Mouse (Mus musculus): Measurements from ENCODE around the gene Gadd45b. TPM values are rescaled to one million over a fixed set of nuclear protein-coding genes. Genes with fewer than 3 reads are reported as not detected.

Gene Gadd45b
- polyA plus RNA-seq, 1 experiment from 2014 or later = 17.1 TPM

GRCm38 (mm10) chr10:80943701-80944100, 13.8 kb downstream of the Gadd45b start:
- H3K4me3 ChIP-seq = no peak overlapping the region
- H3K9me3 ChIP-seq = no peaks in the 10 kb centered on the region
- H3K36me3 ChIP-seq = no peaks in the 10 kb centered on the region
- peaks cover 77% of the 10 kb centered on the region for H3K4me1 ChIP-seq
- 69% methylated on average over 9 of the region's 9 CpGs for WGBS
- H3K27me3 ChIP-seq (ENCODE audit: insufficient read depth, poor library complexity, severe bottlenecking) = no peaks in the 10 kb centered on the region
- H3K27ac ChIP-seq = peak overlapping the region; percentile 72
- DNase-seq (ENCODE audit: low spot score) = no peak

GRCm38 (mm10) chr10:80944231-80944630, 14.4 kb downstream of the Gadd45b start:
- no peak for DNase-seq (ENCODE audit: low spot score)
- peaks cover 77% of the 10 kb centered on the region for H3K4me1 ChIP-seq
- H3K4me3 ChIP-seq = no peak overlapping the region
- no peaks in the 10 kb centered on the region for H3K9me3 ChIP-seq
- no peak overlapping the region for H3K27ac ChIP-seq
- no peaks in the 10 kb centered on the region for H3K36me3 ChIP-seq
- WGBS = 88% methylated on average over 5 of the region's 5 CpGs
- no peaks in the 10 kb centered on the region for H3K27me3 ChIP-seq (ENCODE audit: insufficient read depth, poor library complexity, severe bottlenecking)

GRCm38 (mm10) chr10:80946684-80947437, 17.0 kb downstream of the Gadd45b start:
- H3K27ac ChIP-seq = peak overlapping the region; percentile 77
- no peaks in the 10 kb centered on the region for H3K36me3 ChIP-seq
- no peaks in the 10 kb centered on the region; the same call in 1 of the 2 replicates for H3K27me3 ChIP-seq (ENCODE audit: insufficient read depth, poor library complexity, severe bottlenecking)
- 64% methylated on average over 14 of the region's 14 CpGs for WGBS
- H3K9me3 ChIP-seq = no peaks in the 10 kb centered on the region
- DNase-seq (ENCODE audit: low spot score) = no peak
- peaks cover 70% of the 10 kb centered on the region for H3K4me1 ChIP-seq
- peak overlapping the region; percentile 4; the same call in 1 of the 2 replicates for H3K4me3 ChIP-seq

- WGBS = 23% methylated on average over 2 of the region's 2 CpGs
- H3K36me3 ChIP-seq = no peaks in the 10 kb centered on the region
- H3K27ac ChIP-seq = peak overlapping the region; percentile 77
- no peak overlapping the region for H3K4me3 ChIP-seq
- H3K27me3 ChIP-seq (ENCODE audit: insufficient read depth, poor library complexity, severe bottlenecking) = peaks cover 4% of the 10 kb centered on the region; the same call in 1 of the 2 replicates
- no peaks in the 10 kb centered on the region for H3K9me3 ChIP-seq
- DNase-seq (ENCODE audit: low spot score) = peak; percentile 78
- peaks cover 69% of the 10 kb centered on the region for H3K4me1 ChIP-seq
Observed at GRCm38 (mm10) chr10:80947802-80948201, 17.9 kb downstream of the Gadd45b start.

- Histone ChIP-seq H3K36me3 (no peaks in the 10 kb centered on the region), H3K4me1 (peaks cover 64% of the 10 kb centered on the region), H3K4me3 (no peak overlapping the region), H3K27ac (peak overlapping the region; percentile 77), H3K9me3 (no peaks in the 10 kb centered on the region), H3K27me3 (ENCODE audit: insufficient read depth, poor library complexity, severe bottlenecking) (peaks cover 8% of the 10 kb centered on the region; the same call in 1 of the 2 replicates)
- 31% methylated on average over 6 of the region's 6 CpGs for WGBS
- no peak for DNase-seq (ENCODE audit: low spot score)
Observed at GRCm38 (mm10) chr10:80948570-80948969, 18.7 kb downstream of the Gadd45b start.

GRCm38 (mm10) chr10:80949081-80949480, 19.2 kb downstream of the Gadd45b start:
- Histone ChIP-seq H3K4me3 (no peak overlapping the region), H3K9me3 (no peaks in the 10 kb centered on the region), H3K27ac (peak overlapping the region; percentile 77), H3K36me3 (no peaks in the 10 kb centered on the region), H3K4me1 (peaks cover 59% of the 10 kb centered on the region), H3K27me3 (ENCODE audit: insufficient read depth, poor library complexity, severe bottlenecking) (peaks cover 8% of the 10 kb centered on the region; the same call in 1 of the 2 replicates)
- no peak for DNase-seq (ENCODE audit: low spot score)
- WGBS = 72% methylated on average over 3 of the region's 3 CpGs

GRCm38 (mm10) chr10:80950314-80950713, 20.4 kb downstream of the Gadd45b start:
- 19% methylated on average over 5 of the region's 5 CpGs for WGBS
- no peaks in the 10 kb centered on the region for H3K9me3 ChIP-seq
- no peak for DNase-seq (ENCODE audit: low spot score)
- 0 out of 2 replicates have a peak overlapping the region, but pooled peaks have one; percentile 38 for H3K27ac ChIP-seq
- H3K4me3 ChIP-seq = no peak overlapping the region
- peaks cover 8% of the 10 kb centered on the region; the same call in 1 of the 2 replicates for H3K27me3 ChIP-seq (ENCODE audit: insufficient read depth, poor library complexity, severe bottlenecking)
- no peaks in the 10 kb centered on the region for H3K36me3 ChIP-seq
- H3K4me1 ChIP-seq = peaks cover 67% of the 10 kb centered on the region

- no peak for DNase-seq (ENCODE audit: low spot score)
- H3K36me3 ChIP-seq = no peaks in the 10 kb centered on the region
- WGBS = 73% methylated on average over 10 of the region's 10 CpGs
- no peak overlapping the region for H3K4me3 ChIP-seq
- H3K9me3 ChIP-seq = no peaks in the 10 kb centered on the region
- no peak overlapping the region for H3K27ac ChIP-seq
- H3K4me1 ChIP-seq = peaks cover 67% of the 10 kb centered on the region
- H3K27me3 ChIP-seq (ENCODE audit: insufficient read depth, poor library complexity, severe bottlenecking) = peaks cover 8% of the 10 kb centered on the region; the same call in 1 of the 2 replicates
Observed at GRCm38 (mm10) chr10:80951761-80952390, 22.0 kb downstream of the Gadd45b start.

- peak overlapping the region; percentile 44; the same call in 1 of the 2 replicates for H3K27ac ChIP-seq
- H3K4me3 ChIP-seq = no peak overlapping the region
- WGBS = 69% methylated on average over 15 of the region's 15 CpGs
Observed at GRCm38 (mm10) chr10:80952449-80952848, 22.6 kb downstream of the Gadd45b start.

GRCm38 (mm10) chr10:80954415-80954814, 24.5 kb downstream of the Gadd45b start:
- Histone ChIP-seq H3K9me3 (no peaks in the 10 kb centered on the region), H3K4me3 (no peak overlapping the region), H3K27me3 (ENCODE audit: insufficient read depth, poor library complexity, severe bottlenecking) (peaks cover 8% of the 10 kb centered on the region; the same call in 1 of the 2 replicates), H3K27ac (peak overlapping the region; percentile 73), H3K36me3 (no peaks in the 10 kb centered on the region), H3K4me1 (peaks cover 49% of the 10 kb centered on the region)
- no peak for DNase-seq (ENCODE audit: low spot score)
- WGBS = 85% methylated on average over 13 of the region's 13 CpGs

More at GRCm38 (mm10) chr10:80952449-80952848, 22.6 kb downstream of the Gadd45b start:
- DNase-seq (ENCODE audit: low spot score) = no peak
- H3K36me3 ChIP-seq = no peaks in the 10 kb centered on the region
- H3K4me1 ChIP-seq = peaks cover 64% of the 10 kb centered on the region
- peaks cover 8% of the 10 kb centered on the region; the same call in 1 of the 2 replicates for H3K27me3 ChIP-seq (ENCODE audit: insufficient read depth, poor library complexity, severe bottlenecking)
- no peaks in the 10 kb centered on the region for H3K9me3 ChIP-seq

GRCm38 (mm10) chr10:80954843-80955242, 25.0 kb downstream of the Gadd45b start:
- Histone ChIP-seq H3K9me3 (no peaks in the 10 kb centered on the region), H3K4me3 (no peak overlapping the region), H3K4me1 (peaks cover 45% of the 10 kb centered on the region), H3K27ac (peak overlapping the region; percentile 73), H3K36me3 (no peaks in the 10 kb centered on the region), H3K27me3 (ENCODE audit: insufficient read depth, poor library complexity, severe bottlenecking) (peaks cover 8% of the 10 kb centered on the region; the same call in 1 of the 2 replicates)
- no peak for DNase-seq (ENCODE audit: low spot score)
- 35% methylated on average over 6 of the region's 6 CpGs for WGBS

- DNase-seq (ENCODE audit: low spot score) = peak; percentile 83
- Histone ChIP-seq H3K27me3 (ENCODE audit: insufficient read depth, poor library complexity, severe bottlenecking) (peaks cover 8% of the 10 kb centered on the region; the same call in 1 of the 2 replicates), H3K4me3 (no peak overlapping the region), H3K4me1 (peaks cover 44% of the 10 kb centered on the region), H3K36me3 (no peaks in the 10 kb centered on the region), H3K9me3 (no peaks in the 10 kb centered on the region), H3K27ac (peak overlapping the region; percentile 73)
- 20% methylated on average over 9 of the region's 9 CpGs for WGBS
Observed at GRCm38 (mm10) chr10:80955536-80955935, 25.7 kb downstream of the Gadd45b start.

GRCm38 (mm10) chr10:80956385-80956784, 26.5 kb downstream of the Gadd45b start:
- 91% methylated on average over 8 of the region's 8 CpGs for WGBS
- H3K27me3 ChIP-seq (ENCODE audit: insufficient read depth, poor library complexity, severe bottlenecking) = peaks cover 8% of the 10 kb centered on the region; the same call in 1 of the 2 replicates
- no peaks in the 10 kb centered on the region for H3K9me3 ChIP-seq
- no peaks in the 10 kb centered on the region for H3K36me3 ChIP-seq
- H3K4me1 ChIP-seq = peaks cover 46% of the 10 kb centered on the region
- no peak for DNase-seq (ENCODE audit: low spot score)
- peak overlapping the region; percentile 73; the same call in 1 of the 2 replicates for H3K27ac ChIP-seq
- no peak overlapping the region for H3K4me3 ChIP-seq

Data from heart, embryonic 10.5 days (tissue).